Mouse (Mus musculus): ENCODE measurements around the gene Map3k13. TPM values are rescaled to one million over a fixed set of nuclear protein-coding genes. Genes with fewer than 3 reads are reported as not detected.

Gene Map3k13
- total and polyA plus RNA-seq, 2 experiments from 2014 or later: 0.33 to 1.0 TPM

DNA sequence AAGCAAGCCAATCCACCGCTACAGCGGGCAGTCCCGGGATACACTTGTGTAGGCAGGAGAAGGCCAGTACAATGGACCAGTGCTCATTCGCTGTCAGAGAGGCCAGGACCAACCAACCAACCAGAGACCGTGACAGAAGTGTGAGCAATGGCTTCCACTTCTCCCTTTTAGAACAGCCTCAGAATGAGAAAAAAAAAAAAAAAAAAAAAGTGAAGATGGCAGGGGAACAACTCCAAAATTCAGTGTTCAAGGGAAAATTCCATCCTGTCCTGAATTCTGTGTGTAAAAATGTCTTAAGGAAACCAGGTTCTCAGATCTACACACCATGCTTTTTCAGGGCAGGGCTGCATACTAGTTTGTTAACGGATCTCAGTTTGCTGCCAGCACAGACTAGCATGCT is 43.5 kb downstream of the Map3k13 start:
- no peak overlapping the region for H3K4me3 ChIP-seq (ENCODE audit: low read depth, low read length)
- no peak overlapping the region for H3K4me2 ChIP-seq (ENCODE audit: low read depth, low read length)
- no peaks in the 10 kb centered on the region for H3K9me3 ChIP-seq (replicated peaks; ENCODE audit: control insufficient read depth, low read length)
- DNase-seq (ENCODE audit: low spot score): no peak
- no peak overlapping the region for H3K27ac ChIP-seq (ENCODE audit: low read depth)
- TF ChIP-seq EP300 (IDR thresholded peaks at IDR 0.05; ENCODE audit: low read depth): no peak
- TF ChIP-seq CTCF (IDR thresholded peaks at IDR 0.05; ENCODE audit: low read depth): no peak
- H3K9ac ChIP-seq (replicated peaks; ENCODE audit: low read depth, low read length): no peak overlapping the region
- H3K36me3 ChIP-seq (replicated peaks; ENCODE audit: control insufficient read depth, insufficient read depth, low read length): no peaks in the 10 kb centered on the region
- WGBS: 83% methylated on average over 6 of the region's 6 CpGs
- H3K27me3 ChIP-seq (ENCODE audit: control insufficient read depth, insufficient read depth, low read length): no peaks in the 10 kb centered on the region
- ATAC-seq (ENCODE audit: insufficient read depth, low read depth): no peak
- H3K4me1 ChIP-seq (ENCODE audit: control insufficient read depth, insufficient read depth): no peaks in the 10 kb centered on the region

GRCm38 (mm10) chr16:21845800-21846671 is 51.9 kb downstream of the Map3k13 start:
- peak overlapping the region; percentile 79 for H3K4me2 ChIP-seq (ENCODE audit: low read depth, low read length)
- H3K27ac ChIP-seq (ENCODE audit: low read depth): peak overlapping the region; percentile 75
- WGBS: 1% methylated on average over 16 of the region's 16 CpGs
- peak; percentile 88 for DNase-seq (ENCODE audit: low spot score)
- no peaks in the 10 kb centered on the region for H3K27me3 ChIP-seq (ENCODE audit: control insufficient read depth, insufficient read depth, low read length)
- H3K36me3 ChIP-seq (replicated peaks; ENCODE audit: control insufficient read depth, insufficient read depth, low read length): no peaks in the 10 kb centered on the region
- H3K9ac ChIP-seq (replicated peaks; ENCODE audit: low read depth, low read length): peak overlapping the region; percentile 59
- peak overlapping the region; percentile 66 for H3K4me3 ChIP-seq (ENCODE audit: low read depth, low read length)
- H3K9me3 ChIP-seq (replicated peaks; ENCODE audit: control insufficient read depth, low read length): no peaks in the 10 kb centered on the region
- TF ChIP-seq CTCF (IDR thresholded peaks at IDR 0.05; ENCODE audit: low read depth): no peak
- no peak for TF ChIP-seq EP300 (IDR thresholded peaks at IDR 0.05; ENCODE audit: low read depth)
- ATAC-seq (ENCODE audit: insufficient read depth, low read depth): peak; percentile 100
- no peaks in the 10 kb centered on the region for H3K4me1 ChIP-seq (ENCODE audit: control insufficient read depth, insufficient read depth)

DNA sequence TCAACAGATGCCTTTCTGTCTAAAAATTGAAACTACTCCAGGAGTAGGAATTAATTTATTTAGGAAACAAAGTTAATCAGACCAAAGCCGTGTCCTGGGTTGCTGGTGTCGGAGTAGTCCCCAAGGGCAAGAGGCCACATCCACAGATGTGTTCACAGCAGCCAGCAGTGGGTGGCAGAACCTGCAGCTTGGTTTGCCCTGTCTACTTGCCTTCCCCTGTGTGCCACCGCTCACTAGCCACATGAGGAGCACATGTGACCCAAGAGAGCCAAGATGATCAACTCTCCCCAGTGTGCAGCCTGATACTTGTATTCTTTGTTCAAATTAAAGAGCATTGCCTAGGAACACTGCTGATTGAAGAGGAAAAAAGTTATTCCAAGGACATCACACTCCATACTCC is 54.3 kb downstream of the Map3k13 start:
- H3K27ac ChIP-seq (ENCODE audit: low read depth): no peak overlapping the region
- no peak overlapping the region for H3K9ac ChIP-seq (replicated peaks; ENCODE audit: low read depth, low read length)
- no peaks in the 10 kb centered on the region for H3K27me3 ChIP-seq (ENCODE audit: control insufficient read depth, insufficient read depth, low read length)
- no peak for TF ChIP-seq CTCF (IDR thresholded peaks at IDR 0.05; ENCODE audit: low read depth)
- TF ChIP-seq EP300 (IDR thresholded peaks at IDR 0.05; ENCODE audit: low read depth): no peak
- H3K4me3 ChIP-seq (ENCODE audit: low read depth, low read length): no peak overlapping the region
- no peak overlapping the region for H3K4me2 ChIP-seq (ENCODE audit: low read depth, low read length)
- no peaks in the 10 kb centered on the region for H3K36me3 ChIP-seq (replicated peaks; ENCODE audit: control insufficient read depth, insufficient read depth, low read length)
- H3K4me1 ChIP-seq (ENCODE audit: control insufficient read depth, insufficient read depth): no peaks in the 10 kb centered on the region
- ATAC-seq (ENCODE audit: insufficient read depth, low read depth) (no peak), DNase-seq (ENCODE audit: low spot score) (no peak)
- 78% methylated on average over 3 of the region's 3 CpGs for WGBS
- H3K9me3 ChIP-seq (replicated peaks; ENCODE audit: control insufficient read depth, low read length): no peaks in the 10 kb centered on the region

DNA sequence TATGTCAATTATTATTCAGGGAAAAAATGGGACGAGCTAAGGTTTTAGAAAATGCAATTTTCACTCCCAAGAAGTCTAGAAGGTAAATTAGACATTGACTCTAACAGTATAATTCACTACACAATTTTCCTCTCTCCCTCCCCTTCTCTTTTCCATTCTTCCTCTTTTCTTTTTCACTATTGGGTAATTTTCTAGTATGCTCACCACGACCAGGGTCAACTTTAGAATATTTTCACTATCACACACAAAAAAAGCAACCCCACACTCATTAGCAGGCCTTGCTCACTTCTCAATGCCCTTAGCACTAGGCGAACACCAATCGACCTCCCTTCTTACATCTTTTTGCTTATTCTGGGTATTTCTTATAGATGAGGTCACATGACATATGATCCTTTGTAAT is 54.7 kb downstream of the Map3k13 start:
- TF ChIP-seq EP300 (IDR thresholded peaks at IDR 0.05; ENCODE audit: low read depth): no peak
- TF ChIP-seq CTCF (IDR thresholded peaks at IDR 0.05; ENCODE audit: low read depth): no peak
- Histone ChIP-seq H3K9me3 (replicated peaks; ENCODE audit: control insufficient read depth, low read length) (no peaks in the 10 kb centered on the region), H3K36me3 (replicated peaks; ENCODE audit: control insufficient read depth, insufficient read depth, low read length) (no peaks in the 10 kb centered on the region), H3K4me2 (ENCODE audit: low read depth, low read length) (no peak overlapping the region), H3K9ac (replicated peaks; ENCODE audit: low read depth, low read length) (no peak overlapping the region), H3K27ac (ENCODE audit: low read depth) (no peak overlapping the region), H3K4me1 (ENCODE audit: control insufficient read depth, insufficient read depth) (no peaks in the 10 kb centered on the region), H3K4me3 (ENCODE audit: low read depth, low read length) (no peak overlapping the region), H3K27me3 (ENCODE audit: control insufficient read depth, insufficient read depth, low read length) (no peaks in the 10 kb centered on the region)
- ATAC-seq (ENCODE audit: insufficient read depth, low read depth) (no peak), DNase-seq (ENCODE audit: low spot score) (no peak)
- WGBS: 79% methylated on average over 4 of the region's 4 CpGs

GRCm38 (mm10) chr16:21852374-21852773 is 58.2 kb downstream of the Map3k13 start:
- no peak overlapping the region for H3K27ac ChIP-seq (ENCODE audit: low read depth)
- ATAC-seq (ENCODE audit: insufficient read depth, low read depth): no peak
- TF ChIP-seq CTCF (IDR thresholded peaks at IDR 0.05; ENCODE audit: low read depth) (no peak), EP300 (IDR thresholded peaks at IDR 0.05; ENCODE audit: low read depth) (no peak)
- 89% methylated on average over 7 of the region's 7 CpGs for WGBS
- H3K4me3 ChIP-seq (ENCODE audit: low read depth, low read length): no peak overlapping the region
- no peaks in the 10 kb centered on the region for H3K36me3 ChIP-seq (replicated peaks; ENCODE audit: control insufficient read depth, insufficient read depth, low read length)
- no peaks in the 10 kb centered on the region for H3K9me3 ChIP-seq (replicated peaks; ENCODE audit: control insufficient read depth, low read length)
- H3K27me3 ChIP-seq (ENCODE audit: control insufficient read depth, insufficient read depth, low read length): no peaks in the 10 kb centered on the region
- no peak for DNase-seq (ENCODE audit: low spot score)
- H3K4me1 ChIP-seq (ENCODE audit: control insufficient read depth, insufficient read depth): no peaks in the 10 kb centered on the region
- no peak overlapping the region for H3K4me2 ChIP-seq (ENCODE audit: low read depth, low read length)
- no peak overlapping the region for H3K9ac ChIP-seq (replicated peaks; ENCODE audit: low read depth, low read length)
